In the genomic region with DNA sequence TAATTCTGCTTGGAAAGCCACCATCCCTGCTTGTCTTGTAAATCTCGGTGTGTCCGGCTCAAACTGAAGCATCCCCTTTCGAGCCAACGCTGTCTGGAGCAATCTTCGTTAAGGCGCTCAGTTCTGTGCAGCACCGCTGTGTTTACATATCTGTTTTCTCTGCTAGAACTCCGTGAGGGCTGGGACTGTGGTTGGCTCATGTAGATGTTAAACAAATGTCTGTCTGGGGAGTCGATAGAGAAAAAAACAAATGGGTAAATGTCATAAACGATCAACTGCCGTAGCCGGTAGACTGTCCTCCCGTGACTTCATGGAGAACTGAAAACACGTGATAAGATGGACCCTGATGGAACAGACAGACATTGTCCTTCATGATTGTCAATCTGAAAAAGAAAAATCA, we compare ENCODE assay signal across 9 mouse cellular contexts.
DNase-seq lines count a peak whose midpoint lies in the region; ATAC-seq lines count a peak whose summit lies in the region.
"Had no signal": no experiment of that assay in that cellular context is flagged by ENCODE, and none has a peak within 500 bp of the region (broad histone marks: within the 10 kb centered on the region; RNA-seq: fewer than 3 reads in every experiment).

No protein-coding gene starts in this region.

- H3K36me3 ChIP-seq in forebrain, embryonic 14.5 days (ENCODE audit: control insufficient read depth, insufficient read depth, low read length) = no peaks in the 10 kb centered on the region
- no peaks in the 10 kb centered on the region for H3K36me3 ChIP-seq in forebrain, embryonic 10.5 days (replicated peaks)
- no peaks in the 10 kb centered on the region for H3K36me3 ChIP-seq in lung, embryonic 15.5 days
- no peaks in the 10 kb centered on the region for H3K36me3 ChIP-seq in embryonic facial prominence, embryonic 15.5 days
- H3K36me3 ChIP-seq in neural tube, embryonic 14.5 days (ENCODE audit: control insufficient read depth, insufficient read depth, low read length) = no peaks in the 10 kb centered on the region

- no peaks in the 10 kb centered on the region for H3K9me3 ChIP-seq in forebrain, embryonic 14.5 days (replicated peaks; ENCODE audit: control insufficient read depth, low read length)
- H3K9me3 ChIP-seq in forebrain, embryonic 10.5 days = no peaks in the 10 kb centered on the region
- H3K9me3 ChIP-seq in lung, embryonic 15.5 days = no peaks in the 10 kb centered on the region
- H3K9me3 ChIP-seq in embryonic facial prominence, embryonic 15.5 days (replicated peaks) = no peaks in the 10 kb centered on the region
- no peaks in the 10 kb centered on the region for H3K9me3 ChIP-seq in neural tube, embryonic 14.5 days (ENCODE audit: control insufficient read depth, low read length)

- no peak overlapping the region for H3K9ac ChIP-seq in forebrain, embryonic 14.5 days (ENCODE audit: low read length)
- H3K9ac ChIP-seq in lung, embryonic 15.5 days = no peak overlapping the region
- H3K9ac ChIP-seq in embryonic facial prominence, embryonic 15.5 days = no peak overlapping the region
- H3K9ac ChIP-seq in neural tube, embryonic 14.5 days (replicated peaks; ENCODE audit: low read depth, low read length) = no peak overlapping the region

- H3K27me3 ChIP-seq in forebrain, embryonic 14.5 days (replicated peaks; ENCODE audit: control insufficient read depth, insufficient read depth, low read length) = no peaks in the 10 kb centered on the region
- no peaks in the 10 kb centered on the region for H3K27me3 ChIP-seq in forebrain, embryonic 10.5 days (ENCODE audit: poor library complexity, severe bottlenecking)
- no peaks in the 10 kb centered on the region for H3K27me3 ChIP-seq in lung, embryonic 15.5 days
- no peaks in the 10 kb centered on the region for H3K27me3 ChIP-seq in embryonic facial prominence, embryonic 15.5 days
- no peaks in the 10 kb centered on the region for H3K27me3 ChIP-seq in neural tube, embryonic 14.5 days (ENCODE audit: control insufficient read depth, insufficient read depth, low read length)

- WGBS in forebrain, embryonic 14.5 days = 66% methylated on average over 14 of the region's 14 CpGs
- WGBS in forebrain, embryonic 10.5 days = 89% methylated on average over 14 of the region's 14 CpGs
- 38% methylated on average over 14 of the region's 14 CpGs for WGBS in lung, embryonic 15.5 days
- WGBS in embryonic facial prominence, embryonic 15.5 days = 41% methylated on average over 14 of the region's 14 CpGs
- 45% methylated on average over 14 of the region's 14 CpGs for WGBS in neural tube, embryonic 14.5 days

- peak overlapping the region; percentile 33 for H3K4me2 ChIP-seq in forebrain, embryonic 14.5 days (ENCODE audit: low read length)
- H3K4me2 ChIP-seq in lung, embryonic 15.5 days = peak overlapping the region; percentile 16
- H3K4me2 ChIP-seq in embryonic facial prominence, embryonic 15.5 days (replicated peaks) = peak overlapping the region; percentile 32
- peak overlapping the region; percentile 38 for H3K4me2 ChIP-seq in neural tube, embryonic 14.5 days (ENCODE audit: low read depth, low read length)

- H3K4me3 ChIP-seq in forebrain, embryonic 14.5 days (ENCODE audit: low read depth, low read length) = no peak overlapping the region
- no peak overlapping the region for H3K4me3 ChIP-seq in forebrain, embryonic 10.5 days
- H3K4me3 ChIP-seq in lung, embryonic 15.5 days = no peak overlapping the region
- 0 out of 2 replicates have a peak overlapping the region, but pooled peaks have one; percentile 8 for H3K4me3 ChIP-seq in embryonic facial prominence, embryonic 15.5 days (replicated peaks)
- 0 out of 2 replicates have a peak overlapping the region, but pooled peaks have one; percentile 5 for H3K4me3 ChIP-seq in neural tube, embryonic 14.5 days (ENCODE audit: low read depth, low read length)

- peak; percentile 45; the same call in 1 of the 2 replicates for ATAC-seq in forebrain, embryonic 14.5 days
- ATAC-seq in lung, embryonic 15.5 days (ENCODE audit: borderline replicate concordance, extremely low read depth, low FRiP score, low TSS enrichment) = peak; percentile 85
- peak; percentile 80 for ATAC-seq in embryonic facial prominence, embryonic 15.5 days (ENCODE audit: insufficient number of reproducible peaks, low FRiP score, low TSS enrichment, low read depth)
- ATAC-seq in neural tube, embryonic 14.5 days (ENCODE audit: low read depth) = 0 out of 2 replicates have a peak, but pooled peaks have one; percentile 40
- ATAC-seq in megakaryocyte, adult 5-6 weeks (ENCODE audit: poor library complexity, severe bottlenecking) = no peak

- peak; percentile 20 for DNase-seq in forebrain, embryonic 14.5 days (ENCODE audit: low spot score)
- DNase-seq in forebrain, embryonic 10.5 days (ENCODE audit: extremely low spot score, low spot score) = no peak
- no peak for DNase-seq in lung, postnatal 25 days (ENCODE audit: low spot score)
- no peak for DNase-seq in ovary, postnatal 36 days (ENCODE audit: low spot score)
- DNase-seq: thymus, postnatal 25 days had no signal

- H3K4me1 ChIP-seq in forebrain, embryonic 14.5 days (ENCODE audit: control insufficient read depth, insufficient read depth, low read length) = peaks cover 4% of the 10 kb centered on the region; the same call in 1 of the 2 replicates
- peaks cover 17% of the 10 kb centered on the region for H3K4me1 ChIP-seq in forebrain, embryonic 10.5 days
- H3K4me1 ChIP-seq in lung, embryonic 15.5 days = peaks cover 4% of the 10 kb centered on the region; the same call in 1 of the 2 replicates
- peaks cover 13% of the 10 kb centered on the region; the same call in 1 of the 2 replicates for H3K4me1 ChIP-seq in embryonic facial prominence, embryonic 15.5 days
- H3K4me1 ChIP-seq in neural tube, embryonic 14.5 days (ENCODE audit: control insufficient read depth, insufficient read depth, low read length) = peaks cover 3% of the 10 kb centered on the region; the same call in 1 of the 2 replicates

- H3K27ac ChIP-seq in forebrain, embryonic 14.5 days (ENCODE audit: low read depth, low read length) = 0 out of 2 replicates have a peak overlapping the region, but pooled peaks have one; percentile 0
- H3K27ac ChIP-seq in forebrain, embryonic 10.5 days = no peak overlapping the region
- H3K27ac ChIP-seq in lung, embryonic 15.5 days = peak overlapping the region; percentile 34
- peak overlapping the region; percentile 60 for H3K27ac ChIP-seq in embryonic facial prominence, embryonic 15.5 days (replicated peaks)
- H3K27ac ChIP-seq in neural tube, embryonic 14.5 days (ENCODE audit: low read depth, low read length) = no peak overlapping the region

Comparison
In these comparisons a context has a peak if more than half of its experiments do, and no peak if none do; other contexts are left out.
1. H3K27ac ChIP-seq: peak in forebrain, embryonic 14.5 days (single experiment), lung, embryonic 15.5 days (single experiment) and embryonic facial prominence, embryonic 15.5 days (single experiment); none in forebrain, embryonic 10.5 days (single experiment) and neural tube, embryonic 14.5 days (single experiment).
2. H3K4me3 ChIP-seq: peak in embryonic facial prominence, embryonic 15.5 days (single experiment) and neural tube, embryonic 14.5 days (single experiment); none in forebrain, embryonic 14.5 days (single experiment), forebrain, embryonic 10.5 days (single experiment) and lung, embryonic 15.5 days (single experiment).
3. Peak in every context shown above with its lines, with median percentiles within 50 percentile points of each other: H3K4me2 ChIP-seq.